Mouse (Mus musculus): ENCODE measurements around the gene Bad.

Bad gene

DNA sequence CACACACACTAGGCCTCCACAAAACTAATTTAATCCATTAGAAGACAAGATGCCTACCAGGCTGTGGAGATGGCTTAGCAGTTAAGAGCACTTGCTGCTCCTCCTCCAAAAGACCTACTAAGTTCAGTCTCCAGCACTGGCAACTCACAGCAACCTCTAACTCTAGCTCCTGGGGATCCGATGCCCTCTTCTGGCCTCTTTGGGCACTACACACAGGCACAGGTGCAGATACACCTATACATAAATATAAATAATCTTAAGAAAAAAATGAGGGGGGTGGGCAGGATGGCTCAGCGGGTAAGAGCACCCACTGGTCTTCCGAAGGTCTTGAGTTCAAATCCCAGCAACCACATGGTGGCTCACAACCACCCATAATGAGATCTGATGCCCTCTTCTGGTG, 5.4 kb upstream of the Bad start:
- DNase-seq: peak; percentile 61

DNA sequence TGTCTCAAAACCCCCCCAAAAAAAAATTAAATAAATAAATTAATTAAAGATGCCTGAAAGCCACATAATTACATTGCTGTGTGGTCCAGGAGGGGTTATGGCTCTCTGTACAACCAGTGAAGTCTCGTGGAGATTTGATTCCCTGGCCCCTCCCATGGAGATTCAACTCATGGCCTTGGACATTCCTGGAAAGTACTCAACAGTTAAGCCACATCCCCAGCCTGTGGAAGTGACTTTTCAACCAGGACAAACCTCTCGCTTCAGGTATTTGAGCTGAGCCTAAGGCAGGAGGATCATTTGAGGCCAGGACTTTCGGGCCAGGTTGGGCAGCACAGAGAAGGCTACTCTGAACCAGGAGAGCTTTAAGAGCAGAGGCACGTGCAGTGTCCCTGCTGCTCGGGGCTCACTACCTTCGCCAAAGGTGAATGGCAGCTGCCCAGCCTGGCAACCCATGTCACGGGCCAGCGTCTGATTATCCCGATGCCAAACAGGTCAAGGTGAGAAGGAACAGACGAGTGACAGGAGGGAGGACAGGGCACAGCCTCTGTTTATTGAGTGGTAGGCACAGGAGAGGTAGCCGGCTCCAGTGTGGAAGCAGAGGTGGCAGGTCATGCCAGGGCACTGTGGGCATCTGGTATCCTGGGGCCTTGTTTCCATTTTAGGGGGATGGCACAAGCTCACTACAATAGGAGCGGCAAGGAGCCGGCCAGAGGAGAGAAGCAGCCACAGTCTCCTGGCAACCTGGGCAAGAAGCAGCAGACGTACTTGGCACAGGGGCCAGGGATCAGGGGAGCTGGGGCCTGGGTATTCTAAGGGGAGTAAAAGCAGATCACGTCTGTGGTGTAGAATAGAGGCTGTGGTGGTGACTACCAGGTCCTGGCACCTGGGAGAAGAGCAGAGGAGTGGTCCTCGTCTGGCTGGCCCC, 3.9 kb upstream of the Bad start:
- no peak for DNase-seq

DNA sequence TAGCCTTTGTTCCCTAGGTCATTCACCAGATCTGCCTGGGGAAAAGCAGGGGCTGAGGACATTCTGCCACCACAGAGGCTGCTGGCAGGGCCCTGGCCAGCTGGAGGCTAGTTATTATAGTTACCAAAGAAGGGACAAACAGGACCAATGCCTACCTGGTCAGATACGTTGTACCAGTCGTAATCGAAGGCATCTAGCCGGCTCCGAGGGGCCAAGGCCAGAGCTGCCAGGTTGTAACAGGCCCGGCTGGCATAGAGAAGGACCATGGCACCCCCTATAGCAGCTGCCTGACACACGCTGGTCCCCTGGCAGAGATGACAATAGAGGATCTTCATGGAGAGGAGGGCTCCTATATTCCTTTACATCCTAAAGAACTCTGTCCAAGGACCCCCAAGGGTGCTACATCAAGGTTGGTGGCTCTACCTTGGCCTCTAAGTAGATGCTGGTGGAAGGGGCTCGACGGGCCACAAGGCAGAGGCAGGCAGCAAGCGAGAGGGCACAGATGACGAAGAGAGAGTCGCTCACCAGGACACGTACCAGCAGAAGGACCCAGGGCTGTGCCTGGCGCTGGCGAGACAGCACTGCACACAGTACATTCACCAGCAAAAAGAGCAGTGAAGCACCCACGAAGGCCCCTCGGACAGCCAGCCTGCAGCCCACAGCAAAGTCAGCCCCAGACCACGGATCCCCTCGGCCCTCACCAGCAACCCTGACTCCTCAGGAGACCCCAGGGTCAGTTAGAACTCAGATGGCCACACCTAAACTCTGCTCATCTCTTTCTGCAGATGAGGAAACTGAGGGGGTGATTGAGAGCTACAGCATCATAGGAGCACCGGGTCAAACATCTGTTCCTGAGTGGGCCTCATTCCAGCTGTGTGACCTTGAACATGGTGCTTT, 2.3 kb upstream of the Bad start:
- DNase-seq: no peak

DNA sequence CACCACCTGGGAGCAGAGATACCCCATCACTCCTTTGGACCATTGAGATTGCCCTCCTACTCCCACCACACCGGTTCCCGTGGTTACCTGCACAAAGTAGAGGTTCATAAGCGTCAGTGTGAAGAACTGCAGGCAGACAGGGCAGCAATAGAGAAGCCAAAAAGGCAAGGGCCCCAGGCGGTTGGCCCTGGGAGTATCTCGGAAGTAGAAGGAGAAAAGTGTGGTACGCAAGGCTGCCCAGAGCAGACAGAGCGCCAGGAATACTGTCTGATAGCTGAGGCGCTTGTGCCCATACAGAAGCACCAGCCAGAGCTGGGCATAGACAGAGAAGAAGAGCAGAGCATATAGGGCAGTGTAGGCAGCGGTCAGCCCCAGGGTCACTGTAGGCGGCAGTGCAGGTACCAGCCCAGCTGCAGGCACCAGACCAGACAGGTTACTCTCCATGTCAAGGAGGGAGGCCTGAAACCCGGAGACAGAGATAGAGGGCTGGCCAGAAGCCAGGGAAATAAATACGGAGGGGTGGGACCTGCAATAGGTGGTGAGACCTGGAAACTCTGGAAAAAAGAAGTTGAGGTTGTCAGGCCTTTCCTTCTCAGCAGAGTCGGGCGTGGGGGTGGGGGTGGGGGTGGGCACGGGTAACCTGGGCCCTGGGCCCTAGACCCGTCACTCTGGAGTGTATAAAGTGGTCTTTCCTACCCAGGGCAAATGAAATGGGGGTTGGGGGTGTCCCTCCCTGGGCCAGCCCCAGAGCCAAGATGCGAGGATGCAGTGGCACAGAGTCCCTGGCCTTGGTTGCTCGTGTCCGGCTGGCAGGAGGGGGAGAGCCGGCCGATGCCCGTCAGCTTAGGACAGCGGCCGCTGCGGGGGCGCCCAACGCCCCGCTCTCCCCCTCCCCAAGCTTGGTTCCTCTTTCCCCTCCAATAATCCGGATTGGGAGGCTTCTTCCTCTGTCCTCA, 987 bp upstream of the Bad start:
- DNase-seq: no peak

DNA sequence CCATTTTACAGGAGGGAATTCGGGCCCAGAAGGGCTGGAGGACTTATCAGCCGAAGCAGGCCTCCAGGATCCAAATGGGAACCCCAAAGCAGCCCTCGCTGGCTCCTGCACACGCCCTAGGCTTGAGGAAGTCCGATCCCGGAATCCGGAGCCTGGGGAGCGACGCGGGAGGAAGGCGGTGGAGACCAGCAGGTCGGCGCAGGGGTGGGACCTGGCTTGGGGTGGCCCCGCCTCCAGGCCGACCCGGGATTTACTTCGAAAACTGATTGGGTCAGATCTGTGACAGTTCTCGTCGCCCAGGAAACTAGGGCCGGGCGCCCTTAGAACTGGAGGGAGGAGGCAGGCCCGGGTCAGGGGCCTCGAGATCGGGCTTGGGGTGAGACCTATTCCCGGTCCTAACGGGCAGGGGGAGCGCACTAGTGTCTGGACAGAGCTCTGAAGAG, 609 bp downstream of the Bad start, which contains the start of gene Gpr137:
Gene Gpr137, minus strand, starts transcription at position 232 of the 443 bp plus-strand sequence.
- peak; percentile 96 for DNase-seq

DNA sequence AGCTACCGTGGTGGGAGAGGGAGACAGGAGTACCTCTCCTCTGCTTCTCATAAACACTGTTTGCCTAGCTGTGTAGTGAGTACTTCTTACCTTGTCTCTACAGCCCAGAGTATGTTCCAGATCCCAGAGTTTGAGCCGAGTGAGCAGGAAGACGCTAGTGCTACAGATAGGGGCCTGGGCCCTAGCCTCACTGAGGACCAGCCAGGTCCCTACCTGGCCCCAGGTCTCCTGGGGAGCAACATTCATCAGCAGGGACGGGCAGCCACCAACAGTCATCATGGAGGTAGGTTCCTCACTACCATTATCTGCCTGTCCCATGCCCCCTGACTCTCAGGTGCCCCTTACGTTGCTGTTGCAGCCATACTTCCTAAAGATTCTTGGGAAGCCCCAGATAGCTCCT, 1.1 kb downstream of the Bad start:
- no peak for DNase-seq

DNA sequence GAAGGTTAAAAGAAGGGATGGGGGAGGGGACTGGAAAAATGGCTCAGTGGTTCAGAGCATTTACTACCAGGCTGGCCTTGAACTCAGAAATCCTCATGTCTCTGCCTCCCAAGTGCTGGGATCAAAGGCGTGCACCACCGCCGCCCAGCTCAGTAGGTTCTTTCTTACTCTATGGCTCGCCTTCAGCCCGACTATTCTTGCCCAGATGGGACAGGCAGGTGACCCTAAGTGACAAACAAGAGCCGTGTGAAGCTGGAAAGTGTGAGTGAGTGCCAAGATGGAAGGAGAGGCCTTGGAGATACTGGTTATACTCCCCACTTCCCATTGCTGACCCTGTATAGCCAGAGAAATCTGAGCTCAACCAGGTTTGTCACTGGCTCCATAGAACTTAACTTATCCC, 2.0 kb downstream of the Bad start:
- DNase-seq: no peak

DNA sequence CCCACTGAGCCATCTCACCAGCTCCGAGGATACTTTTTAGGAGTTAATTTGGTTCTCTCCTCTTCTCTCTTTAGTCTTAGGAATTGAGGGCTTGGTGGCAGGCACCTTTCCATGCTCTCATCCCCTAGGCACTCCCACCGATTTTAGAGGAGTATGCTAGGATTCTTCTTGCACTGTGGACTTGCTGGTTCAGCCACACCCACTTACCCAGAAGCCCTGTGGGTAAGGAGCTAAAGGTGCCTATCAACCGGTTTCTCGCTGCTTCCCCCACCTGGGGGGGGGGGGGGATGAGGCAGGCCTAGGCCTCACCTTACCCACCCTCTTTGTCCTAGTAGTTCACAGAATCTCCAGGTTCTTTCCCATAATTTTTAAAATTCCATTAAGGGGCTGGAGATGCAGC, 6.1 kb downstream of the Bad start:
- DNase-seq: no peak

DNA sequence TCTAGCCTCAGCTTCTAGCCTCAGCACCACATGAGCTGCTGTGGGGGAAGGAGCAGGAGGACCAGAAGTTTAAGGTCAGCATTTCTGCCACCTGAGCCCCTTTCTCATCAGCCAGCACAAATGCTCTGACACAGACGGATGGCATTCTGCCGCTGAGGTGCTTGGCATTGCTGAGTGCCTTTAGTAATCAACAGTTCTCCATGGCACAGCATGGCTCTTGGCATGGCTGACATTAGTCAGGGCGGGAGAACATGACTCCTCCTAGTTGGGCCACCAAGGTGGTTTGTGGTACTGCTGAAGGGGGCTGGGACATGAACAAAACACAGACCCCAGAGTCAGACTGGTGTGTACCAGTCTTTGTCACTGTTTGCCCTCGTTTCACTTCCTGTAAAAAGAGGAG, 6.5 kb downstream of the Bad start:
- no peak for DNase-seq

DNA sequence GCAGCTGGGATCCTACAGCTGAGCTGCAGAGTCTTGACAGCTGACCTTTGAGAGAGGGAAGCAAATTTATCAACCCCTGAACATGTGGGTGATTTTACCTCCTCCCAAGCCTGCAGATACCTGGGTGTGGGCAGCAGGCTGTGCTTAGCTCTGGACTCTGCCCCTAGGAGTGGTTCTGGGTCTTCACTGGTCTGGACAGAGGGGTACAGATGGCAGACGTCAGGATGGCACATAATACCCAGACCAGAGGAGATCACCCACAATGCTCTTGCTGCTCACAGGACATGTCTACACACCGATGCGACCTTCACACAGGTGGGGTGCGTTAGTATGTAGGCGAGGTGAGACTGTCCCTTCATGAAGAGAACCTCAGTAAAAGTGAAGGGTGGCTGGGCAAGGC, 7.9 kb downstream of the Bad start:
- no peak for DNase-seq

DNA sequence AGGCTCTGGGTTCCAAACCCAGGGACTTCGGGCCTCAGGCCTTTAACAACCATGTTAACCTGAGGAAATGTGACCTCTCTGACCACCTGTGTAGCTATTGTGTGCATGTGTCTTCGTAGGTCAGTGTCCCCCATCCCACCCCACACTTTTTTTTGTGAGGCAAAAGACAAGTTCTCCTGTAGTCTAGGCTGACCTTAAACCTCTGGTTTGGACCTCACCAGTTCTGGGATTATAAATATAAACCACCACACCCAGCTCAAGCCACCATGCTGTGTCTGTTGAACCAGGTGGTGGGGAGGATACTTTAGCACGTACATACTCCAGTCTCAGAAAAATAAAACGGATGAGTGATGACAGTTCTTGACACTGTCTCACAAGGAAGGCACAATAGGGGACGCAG, 8.3 kb downstream of the Bad start:
- DNase-seq: no peak

DNA sequence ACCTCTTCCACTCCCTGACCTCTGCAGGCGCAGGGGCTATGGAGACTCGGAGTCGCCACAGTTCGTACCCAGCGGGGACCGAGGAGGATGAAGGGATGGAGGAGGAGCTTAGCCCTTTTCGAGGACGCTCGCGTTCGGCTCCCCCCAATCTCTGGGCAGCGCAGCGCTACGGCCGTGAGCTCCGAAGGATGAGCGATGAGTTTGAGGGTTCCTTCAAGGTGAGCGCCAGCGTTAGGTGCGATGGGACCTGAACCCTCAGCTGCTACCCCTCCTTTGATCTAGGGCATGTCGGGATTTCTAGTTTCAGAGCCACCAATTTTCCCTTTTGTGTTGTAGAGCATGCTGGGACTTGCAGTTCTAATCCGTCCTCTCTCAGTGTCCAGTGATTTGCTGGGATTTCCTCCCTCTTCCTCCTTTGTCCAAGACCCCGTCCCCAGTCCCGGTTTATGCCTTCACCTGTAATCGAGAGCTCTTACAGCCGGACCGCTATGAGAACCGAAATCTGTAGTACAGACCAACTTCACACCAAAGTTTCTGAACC, 9.0 kb downstream of the Bad start:
- DNase-seq: peak; percentile 56

DNA sequence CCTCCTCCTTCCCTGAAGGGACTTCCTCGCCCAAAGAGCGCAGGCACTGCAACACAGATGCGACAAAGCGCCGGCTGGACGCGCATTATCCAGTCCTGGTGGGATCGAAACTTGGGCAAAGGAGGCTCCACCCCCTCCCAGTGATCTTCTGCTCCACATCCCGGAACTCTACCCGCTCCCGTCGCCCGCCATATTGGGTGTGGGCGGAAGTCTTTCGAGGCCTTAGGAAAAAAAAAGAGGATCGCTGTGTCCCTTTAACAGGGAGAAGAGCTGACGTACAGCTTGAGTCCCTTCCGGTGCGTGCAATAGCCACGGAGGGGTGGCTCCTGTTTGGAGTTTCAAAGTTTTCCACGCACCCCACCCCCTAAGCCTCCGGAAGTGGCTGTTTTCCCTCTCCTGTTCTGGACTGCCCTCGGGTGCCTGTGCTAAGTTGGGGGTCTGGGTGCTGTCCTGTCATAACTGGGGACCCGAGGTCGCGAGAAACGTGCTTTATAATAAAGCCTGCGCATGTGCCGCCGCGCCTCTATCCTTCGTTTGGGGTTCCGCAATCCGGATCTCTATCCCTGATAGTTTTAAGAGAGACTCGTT, 9.8 kb downstream of the Bad start:
- peak; percentile 85 for DNase-seq

DNA sequence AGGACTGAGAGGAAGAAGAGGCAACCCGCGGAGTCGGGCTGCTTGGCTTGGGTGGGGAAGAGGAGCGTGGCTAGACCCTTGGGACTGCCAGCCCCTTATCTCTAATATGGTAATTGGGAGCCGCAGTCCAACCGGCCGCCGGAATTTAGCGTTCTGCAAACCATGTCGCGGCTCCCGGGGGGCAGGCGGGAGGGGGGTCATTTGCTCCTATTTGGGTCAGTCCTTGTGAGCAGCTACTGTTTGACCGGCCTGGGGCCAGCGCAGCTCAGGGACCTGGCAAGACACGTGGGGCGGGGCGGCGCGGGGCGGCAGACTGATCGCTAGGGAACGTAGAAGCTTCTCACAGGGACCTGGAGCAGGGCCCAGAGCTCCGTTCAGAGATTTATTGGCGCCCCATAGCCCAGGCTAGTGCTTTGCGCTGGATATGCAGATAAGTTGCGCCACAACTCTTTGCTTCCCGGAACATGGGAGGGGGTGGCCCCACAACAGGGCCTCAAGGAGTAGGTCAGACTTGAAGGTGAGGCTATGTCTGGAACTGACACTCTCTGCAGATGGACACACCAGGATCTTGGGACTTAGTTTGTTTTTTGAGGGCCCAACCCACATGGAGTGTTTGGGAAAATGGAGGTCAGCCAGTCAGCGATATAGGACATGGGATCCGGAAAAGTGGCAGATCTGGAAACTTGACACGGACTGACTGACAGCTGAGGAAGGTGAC, 10.5 kb downstream of the Bad start:
- DNase-seq: peak; percentile 58

DNA sequence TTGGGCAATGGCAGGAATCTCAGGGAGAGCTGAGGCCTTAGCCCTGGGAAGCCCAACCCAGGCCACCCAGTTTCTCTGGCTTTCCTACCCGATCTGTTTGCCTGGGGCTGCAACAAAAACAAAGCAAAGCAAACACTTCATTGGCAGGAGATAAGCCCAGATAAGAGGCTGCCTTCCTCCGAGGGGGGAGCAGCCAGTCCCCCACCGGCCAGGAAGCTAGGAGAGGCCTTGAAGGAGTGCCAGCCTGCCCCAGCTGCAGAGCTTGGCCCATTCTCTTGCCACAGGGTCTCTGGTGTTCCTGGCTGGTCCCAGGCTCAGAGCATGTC, 11.0 kb downstream of the Bad start:
- peak; percentile 43 for DNase-seq

DNA sequence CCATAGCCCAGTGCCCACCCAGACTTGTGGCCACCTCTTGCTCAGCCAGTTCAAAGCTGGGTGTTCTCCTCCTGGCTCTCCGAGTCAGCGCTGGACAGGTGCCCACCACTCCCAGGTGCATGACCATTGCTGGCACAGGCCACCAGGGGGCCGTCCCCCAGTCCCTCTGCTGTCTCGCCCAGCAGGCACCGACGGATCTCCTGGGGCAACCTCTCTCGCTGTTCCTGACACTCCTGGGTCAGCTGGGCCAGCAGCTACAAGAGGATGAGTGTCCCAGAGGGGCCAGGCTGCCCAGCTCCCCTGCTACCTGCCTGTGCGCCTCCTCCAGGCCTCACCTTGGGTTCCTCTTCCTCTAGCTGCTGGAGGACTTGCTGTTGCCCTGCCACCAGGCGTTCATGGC, 12.4 kb downstream of the Bad start:
- DNase-seq: peak; percentile 36

DNA sequence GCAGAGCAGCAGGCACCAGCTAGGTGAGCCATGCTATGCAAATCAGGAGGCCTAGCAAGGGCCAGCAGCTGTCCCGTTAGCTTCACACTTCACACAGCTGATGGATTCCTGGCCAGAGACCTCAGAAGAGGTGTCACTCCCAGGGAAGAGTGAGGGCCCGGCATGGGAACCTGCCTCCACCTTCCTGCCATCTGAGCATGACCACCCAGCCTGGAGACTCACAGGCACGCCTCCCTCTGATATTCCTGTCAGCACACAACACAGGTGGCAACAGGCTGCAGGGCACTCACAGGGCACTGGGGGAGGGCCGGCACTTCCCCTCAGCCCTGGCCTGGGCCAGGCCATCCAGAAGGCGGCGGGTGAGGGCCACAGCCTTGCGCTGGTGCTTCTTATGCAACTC, 13.8 kb downstream of the Bad start:
- DNase-seq: no peak

DNA sequence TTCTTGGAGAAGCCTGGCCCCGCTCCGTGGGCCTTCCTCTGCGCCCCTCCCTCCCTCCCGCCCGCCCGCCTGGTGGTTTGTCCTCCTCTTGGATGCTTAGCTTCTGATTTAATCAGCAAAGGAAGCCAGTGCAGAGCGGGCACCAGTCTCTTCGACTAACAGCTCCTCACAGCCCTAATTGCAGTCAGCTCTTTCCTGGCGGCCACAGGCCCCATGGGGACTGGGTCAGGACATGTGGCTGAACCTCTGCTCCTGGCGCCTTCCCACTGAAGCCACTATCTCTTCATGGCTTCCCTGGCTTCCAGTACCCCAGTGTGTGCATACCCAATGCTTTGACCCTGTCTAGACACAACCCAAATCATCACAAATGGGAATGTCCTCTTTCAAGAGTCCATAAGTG, 14.8 kb downstream of the Bad start:
- DNase-seq: no peak

DNA sequence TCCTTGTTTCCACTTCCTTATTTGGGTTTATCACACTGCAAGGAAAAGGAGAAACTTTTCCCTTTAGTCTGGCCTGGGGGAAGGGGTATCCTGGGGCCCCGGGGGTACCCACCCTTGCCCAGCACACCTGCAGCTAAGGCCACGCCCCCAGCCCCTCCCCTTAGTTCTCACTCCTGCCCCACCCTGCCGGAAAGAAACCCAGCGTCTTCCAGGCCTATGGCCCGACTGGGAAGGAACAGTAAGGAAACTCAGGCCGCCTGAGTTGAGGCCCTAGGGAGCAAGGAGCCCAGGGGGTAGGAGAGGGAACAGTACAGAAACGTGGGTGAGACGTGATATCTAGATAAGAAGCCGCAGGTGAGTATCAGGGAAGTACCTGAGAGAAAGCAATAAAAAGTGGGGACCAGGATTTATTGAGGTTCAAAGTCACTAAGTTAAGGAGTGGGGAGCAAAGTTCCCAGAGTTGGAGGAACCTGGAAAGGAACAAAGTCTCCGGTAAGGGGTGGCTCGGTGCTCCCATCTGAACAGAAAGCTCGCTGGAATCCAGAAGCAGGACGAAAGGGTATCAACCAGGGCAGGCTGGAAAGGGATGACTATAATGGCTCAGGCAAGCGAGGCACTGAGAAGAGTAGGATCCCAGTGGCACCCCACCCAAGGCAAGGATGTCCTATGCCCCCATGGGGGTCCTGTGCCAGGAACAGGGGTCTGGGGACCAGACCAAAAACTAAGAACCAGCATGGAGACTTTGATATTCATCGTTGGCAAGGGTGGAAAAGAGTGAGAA, 27.0 kb downstream of the Bad start:
- DNase-seq: peak; percentile 37

DNA sequence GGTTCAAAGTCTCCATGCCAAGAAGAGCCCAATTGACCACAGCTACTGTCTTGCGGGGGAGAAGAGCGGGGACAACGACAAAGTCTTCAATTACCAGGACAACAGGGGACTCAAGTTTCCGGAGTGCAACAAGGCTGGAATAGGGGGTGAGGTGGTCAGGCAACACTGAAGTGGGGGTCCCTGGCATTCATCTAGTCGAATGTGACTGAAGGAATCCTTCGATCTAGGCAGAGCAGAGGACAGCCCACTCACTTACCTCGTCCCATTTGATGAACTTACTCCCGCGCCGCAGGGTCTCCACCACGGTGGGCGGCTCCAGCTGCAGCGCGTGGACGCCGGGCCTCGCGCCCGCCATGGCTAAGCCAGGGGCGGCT, 27.6 kb downstream of the Bad start:
- DNase-seq: no peak

Measured in thymus, postnatal 25 days (tissue).